Mouse (Mus musculus) midbrain, embryonic 13.5 days (tissue): ENCODE results near the gene Gm20661. TPM values are rescaled to one million over a fixed set of nuclear protein-coding genes. Genes with fewer than 3 reads are reported as not detected.
A peak's percentile ranks its signal among the peaks of the same experiment; 100 is the strongest.

Experiments used
- ATAC-seq: fragments of 200-750 bp; cut with Nextera tagmentation; 2 replicates; pipeline ENCODE4 v1.8.0; 2017; ENCODE audit warnings: mild to moderate bottlenecking, moderate TSS enrichment, moderate library complexity
- H3K27ac ChIP-seq: fragments of 300-500 bp; sonication (generic); 2 replicates; pipeline ENCODE4 v1.5.1; 2015; ENCODE audit warnings: inconsistent platforms, mild to moderate bottlenecking, moderate library complexity
- H3K27me3 ChIP-seq: fragments of 300-500 bp; sonication (generic); 2 replicates; pipeline ENCODE4 v1.6.1; 2015; ENCODE audit warnings: mild to moderate bottlenecking, inconsistent platforms
- H3K36me3 ChIP-seq: fragments of 300-500 bp; sonication (generic); 2 replicates; pipeline ENCODE4 v1.6.1; 2015; ENCODE audit warnings: mild to moderate bottlenecking, inconsistent platforms
- H3K4me1 ChIP-seq: fragments of 300-500 bp; sonication (generic); replicated peaks from 2 replicates; pipeline ENCODE4 v1.6.1; 2015; ENCODE audit warnings: inconsistent platforms
- H3K4me2 ChIP-seq: fragments of 300-500 bp; sonication (generic); replicated peaks from 2 replicates; pipeline ENCODE4 v1.6.1; 2015; ENCODE audit warnings: moderate library complexity, mild to moderate bottlenecking, inconsistent platforms
- H3K4me3 ChIP-seq: fragments of 300-500 bp; sonication (generic); replicated peaks from 2 replicates; pipeline ENCODE4 v1.5.1; 2015; ENCODE audit warnings: mild to moderate bottlenecking, inconsistent platforms
- H3K9ac ChIP-seq: fragments of 300-500 bp; sonication (generic); replicated peaks from 2 replicates; pipeline ENCODE4 v1.6.1; 2015; ENCODE audit warnings: mild to moderate bottlenecking, inconsistent platforms
- H3K9me3 ChIP-seq: fragments of 300-500 bp; sonication (generic); 2 replicates; pipeline ENCODE4 v1.6.1; 2016; ENCODE audit warnings: mild to moderate bottlenecking, inconsistent platforms
- WGBS: fragments of 180-500 bp; shearing (Covaris S2); methylation state at CpG from one replicate; pipeline ENCODE4 v1.1.7; 2015; 5-methylcytosine and 5-hydroxymethylcytosine counted together
- polyA plus RNA-seq: library from polyadenylated mRNA; unstranded; fragments of >200 nt; fragmentation: Nextera tagmentation; extraction: Ambion mirVana; gene quantifications from 2 replicates; pipeline ENCODE4 v1.2.1, GENCODE M21; 2015

The Gm20661 gene
- polyA plus RNA-seq, 1 experiment from 2014 or later: 1.3 TPM

GRCm38 (mm10) chr9:107955613-107956289, 27.1 kb upstream of the Gm20661 start:
- Histone ChIP-seq H3K9me3 (no peaks in the 10 kb centered on the region), H3K27me3 (no peaks in the 10 kb centered on the region), H3K4me3 (no peak overlapping the region), H3K4me1 (peaks cover 22% of the 10 kb centered on the region), H3K27ac (no peak overlapping the region), H3K36me3 (peaks cover 8% of the 10 kb centered on the region; the same call in 1 of the 2 replicates), H3K4me2 (no peak overlapping the region), H3K9ac (no peak overlapping the region)
- ATAC-seq: no peak
- 83% methylated on average over 6 of the region's 6 CpGs for WGBS

GRCm38 (mm10) chr9:107957141-107957540, 25.7 kb upstream of the Gm20661 start:
- peaks cover 24% of the 10 kb centered on the region for H3K4me1 ChIP-seq
- no peak overlapping the region for H3K4me2 ChIP-seq
- H3K9me3 ChIP-seq: no peaks in the 10 kb centered on the region
- H3K27ac ChIP-seq: no peak overlapping the region
- WGBS: 21% methylated on average over 6 of the region's 6 CpGs
- no peak overlapping the region for H3K4me3 ChIP-seq
- H3K36me3 ChIP-seq: peaks cover 9% of the 10 kb centered on the region; the same call in 1 of the 2 replicates
- no peaks in the 10 kb centered on the region for H3K27me3 ChIP-seq
- no peak overlapping the region for H3K9ac ChIP-seq
- no peak for ATAC-seq

DNA sequence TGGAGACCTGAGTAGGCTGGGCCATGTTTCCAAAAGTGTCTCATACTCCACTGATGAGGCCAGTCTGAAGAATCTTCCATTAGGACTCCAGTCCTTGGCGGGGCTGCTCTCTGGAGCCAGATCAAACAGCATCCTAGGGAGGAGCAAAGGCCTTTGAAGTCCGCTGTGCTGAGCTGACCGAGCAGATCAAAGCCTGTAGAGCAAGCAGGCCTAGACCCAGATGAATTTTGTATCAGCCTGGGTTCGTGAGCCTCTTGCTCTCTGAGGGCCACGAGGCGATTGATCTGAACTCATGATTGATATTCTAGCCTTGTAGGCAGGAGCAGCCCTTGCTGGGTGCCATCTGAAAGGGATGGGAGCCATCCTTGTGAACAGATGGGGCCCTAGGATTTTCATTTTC, 23.0 kb upstream of the Gm20661 start:
- Histone ChIP-seq H3K9me3 (no peaks in the 10 kb centered on the region), H3K27me3 (no peaks in the 10 kb centered on the region), H3K27ac (peak overlapping the region; percentile 83; the same call in 1 of the 2 replicates), H3K4me2 (no peak overlapping the region), H3K9ac (no peak overlapping the region; the same call in 1 of the 2 replicates), H3K4me3 (no peak overlapping the region), H3K4me1 (peaks cover 26% of the 10 kb centered on the region), H3K36me3 (peaks cover 11% of the 10 kb centered on the region; the same call in 1 of the 2 replicates)
- 0 out of 2 replicates have a peak, but pooled peaks have one; percentile 24 for ATAC-seq
- 56% methylated on average over 6 of the region's 6 CpGs for WGBS

- Histone ChIP-seq H3K9ac (peak overlapping the region; percentile 24; the same call in 1 of the 2 replicates), H3K36me3 (peaks cover 11% of the 10 kb centered on the region; the same call in 1 of the 2 replicates), H3K4me2 (peak overlapping the region; percentile 36), H3K4me3 (no peak overlapping the region), H3K9me3 (no peaks in the 10 kb centered on the region), H3K27ac (peak overlapping the region; percentile 83), H3K27me3 (no peaks in the 10 kb centered on the region), H3K4me1 (peaks cover 26% of the 10 kb centered on the region)
- WGBS: 70% methylated on average over 4 of the region's 4 CpGs
- ATAC-seq: no peak
Measured at GRCm38 (mm10) chr9:107960928-107961327, 21.9 kb upstream of the Gm20661 start.

DNA sequence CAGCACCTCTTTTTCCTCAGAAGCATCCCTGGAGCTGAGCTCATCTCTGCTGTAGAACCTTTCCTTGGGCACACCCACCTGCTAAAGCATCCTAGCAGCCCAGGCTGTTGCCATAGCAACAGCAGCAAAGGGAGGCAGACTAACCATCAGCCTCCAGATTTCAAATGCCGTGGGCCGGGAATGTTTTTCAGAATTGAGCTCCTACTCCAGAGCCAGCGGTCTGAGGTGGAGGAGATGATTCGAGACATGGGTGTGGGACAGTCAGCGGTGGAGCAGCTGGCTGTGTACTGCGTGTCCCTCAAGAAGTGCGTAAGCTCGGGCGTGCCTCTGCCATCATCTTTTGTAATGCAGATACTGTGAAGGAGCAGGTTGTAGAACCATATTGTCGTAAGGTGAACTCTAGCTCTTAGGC, 21.5 kb upstream of the Gm20661 start:
- Histone ChIP-seq H3K27ac (peak overlapping the region; percentile 83), H3K4me2 (peak overlapping the region; percentile 36), H3K9ac (peak overlapping the region; percentile 24; the same call in 1 of the 2 replicates), H3K9me3 (no peaks in the 10 kb centered on the region), H3K4me3 (no peak overlapping the region), H3K27me3 (no peaks in the 10 kb centered on the region), H3K36me3 (peaks cover 11% of the 10 kb centered on the region; the same call in 1 of the 2 replicates), H3K4me1 (peaks cover 26% of the 10 kb centered on the region)
- 65% methylated on average over 10 of the region's 10 CpGs for WGBS
- ATAC-seq: peak; percentile 59

GRCm38 (mm10) chr9:107961881-107962280, 21.0 kb upstream of the Gm20661 start:
- H3K4me3 ChIP-seq: no peak overlapping the region
- 40% methylated on average over 5 of the region's 5 CpGs for WGBS
- no peaks in the 10 kb centered on the region for H3K9me3 ChIP-seq
- H3K27ac ChIP-seq: peak overlapping the region; percentile 83
- H3K4me1 ChIP-seq: peaks cover 26% of the 10 kb centered on the region
- H3K27me3 ChIP-seq: no peaks in the 10 kb centered on the region
- peak overlapping the region; percentile 36 for H3K4me2 ChIP-seq
- H3K36me3 ChIP-seq: peaks cover 11% of the 10 kb centered on the region; the same call in 1 of the 2 replicates
- peak overlapping the region; percentile 24; the same call in 1 of the 2 replicates for H3K9ac ChIP-seq
- ATAC-seq: 0 out of 2 replicates have a peak, but pooled peaks have one; percentile 21

GRCm38 (mm10) chr9:107962916-107963315, 19.9 kb upstream of the Gm20661 start:
- no peak overlapping the region for H3K4me3 ChIP-seq
- no peak for ATAC-seq
- H3K9me3 ChIP-seq: no peaks in the 10 kb centered on the region
- no peak overlapping the region for H3K27ac ChIP-seq
- H3K4me1 ChIP-seq: peaks cover 23% of the 10 kb centered on the region
- no peak overlapping the region for H3K9ac ChIP-seq
- 92% methylated on average over 9 of the region's 9 CpGs for WGBS
- no peaks in the 10 kb centered on the region for H3K27me3 ChIP-seq
- H3K36me3 ChIP-seq: peaks cover 11% of the 10 kb centered on the region; the same call in 1 of the 2 replicates
- H3K4me2 ChIP-seq: no peak overlapping the region

DNA sequence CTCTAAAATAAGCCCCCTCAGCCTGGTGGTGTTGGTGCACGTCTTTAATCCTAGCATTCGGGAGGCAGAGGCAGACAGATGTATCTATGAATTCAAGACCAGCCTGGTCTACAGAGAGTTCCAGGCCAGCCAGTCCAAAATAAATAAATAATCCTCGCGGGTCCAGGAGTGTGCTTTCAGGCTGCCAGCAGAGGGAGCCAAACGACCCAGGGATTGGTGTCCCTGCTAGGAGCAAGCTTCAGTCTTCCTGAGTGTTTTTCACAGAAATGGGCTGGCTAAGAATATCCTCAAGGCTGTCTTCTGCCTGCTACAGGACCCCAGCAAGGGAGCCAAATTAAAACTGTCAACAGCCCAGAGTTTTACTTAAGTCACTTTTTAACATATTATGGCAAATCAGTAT, 19.2 kb upstream of the Gm20661 start:
- peaks cover 14% of the 10 kb centered on the region for H3K36me3 ChIP-seq
- peak; percentile 49; the same call in 1 of the 2 replicates for ATAC-seq
- H3K27ac ChIP-seq: no peak overlapping the region
- H3K27me3 ChIP-seq: no peaks in the 10 kb centered on the region
- no peak overlapping the region for H3K4me2 ChIP-seq
- H3K4me3 ChIP-seq: no peak overlapping the region
- WGBS: 28% methylated on average over 5 of the region's 5 CpGs
- H3K4me1 ChIP-seq: peaks cover 23% of the 10 kb centered on the region
- no peak overlapping the region for H3K9ac ChIP-seq
- H3K9me3 ChIP-seq: no peaks in the 10 kb centered on the region

DNA sequence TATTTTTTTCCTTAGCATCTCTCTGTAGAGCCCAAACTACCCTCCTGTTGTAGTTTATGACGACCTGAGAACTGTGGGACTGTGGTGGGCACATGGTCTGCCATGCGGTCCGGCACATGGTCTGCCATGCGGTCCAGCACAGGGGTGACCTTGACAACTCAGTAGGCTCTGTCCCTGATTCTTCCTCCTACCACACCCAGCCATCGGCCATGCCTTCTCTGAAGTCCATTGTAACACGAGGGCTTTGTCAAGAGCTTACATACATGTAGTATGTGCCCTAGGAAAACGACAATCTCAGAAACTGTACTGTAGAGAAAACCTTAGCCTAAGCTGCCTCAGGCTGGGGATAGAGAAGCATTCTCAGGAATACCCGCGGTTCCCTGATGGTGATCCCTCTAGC, 18.2 kb upstream of the Gm20661 start:
- Histone ChIP-seq H3K9ac (no peak overlapping the region), H3K36me3 (peaks cover 17% of the 10 kb centered on the region), H3K4me2 (no peak overlapping the region), H3K4me3 (no peak overlapping the region), H3K4me1 (peaks cover 23% of the 10 kb centered on the region), H3K27me3 (no peaks in the 10 kb centered on the region), H3K27ac (no peak overlapping the region), H3K9me3 (no peaks in the 10 kb centered on the region)
- no peak for ATAC-seq
- WGBS: 93% methylated on average over 9 of the region's 9 CpGs

DNA sequence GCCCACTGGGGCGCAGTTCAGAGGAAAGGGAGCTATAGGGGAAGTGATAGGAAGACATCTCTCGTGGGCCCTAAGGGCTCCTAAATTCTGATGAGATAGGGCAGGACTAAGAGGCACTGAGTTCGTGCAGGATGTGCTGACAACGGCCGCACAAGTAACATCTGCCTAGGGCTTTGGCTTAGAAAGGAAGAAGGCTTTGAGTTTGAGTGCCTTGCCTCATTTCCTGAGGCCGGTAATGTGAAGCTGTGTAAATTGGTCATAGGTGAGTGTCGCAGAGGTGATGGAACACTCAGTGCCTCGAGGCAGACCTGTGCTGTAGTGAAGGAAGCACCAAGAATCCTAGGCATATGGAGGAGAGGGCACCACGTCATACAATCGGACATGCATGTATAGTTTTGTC, 16.2 kb upstream of the Gm20661 start:
- no peak for ATAC-seq
- H3K4me1 ChIP-seq: peaks cover 7% of the 10 kb centered on the region
- H3K4me2 ChIP-seq: no peak overlapping the region
- H3K9ac ChIP-seq: no peak overlapping the region
- 93% methylated on average over 10 of the region's 10 CpGs for WGBS
- H3K9me3 ChIP-seq: no peaks in the 10 kb centered on the region
- H3K27me3 ChIP-seq: no peaks in the 10 kb centered on the region
- H3K36me3 ChIP-seq: peaks cover 25% of the 10 kb centered on the region
- no peak overlapping the region for H3K27ac ChIP-seq
- H3K4me3 ChIP-seq: no peak overlapping the region

DNA sequence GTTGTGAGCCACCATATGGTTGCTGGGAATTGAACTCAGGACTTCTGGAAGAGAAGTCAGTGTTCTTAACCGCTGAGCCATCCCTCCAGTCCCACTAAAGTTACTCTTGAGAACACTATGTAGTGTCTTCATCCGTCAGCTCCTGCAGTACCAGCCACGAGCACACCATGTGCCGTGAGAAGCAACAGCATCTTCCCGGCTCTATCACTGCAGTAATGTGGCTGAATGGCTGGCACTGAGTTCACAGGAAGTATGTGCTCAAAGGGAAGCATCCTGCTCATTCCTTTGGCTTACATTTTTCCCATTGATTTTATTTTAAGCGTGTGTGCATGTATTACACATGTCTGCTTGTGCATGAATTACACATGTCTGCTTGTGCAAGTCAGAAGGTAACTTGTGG, 15.4 kb upstream of the Gm20661 start:
- 87% methylated on average over 6 of the region's 6 CpGs for whole genome bisulfite sequencing
- no peak overlapping the region for H3K4me3 ChIP-seq
- H3K9me3 ChIP-seq: no peaks in the 10 kb centered on the region
- no peak for ATAC-seq
- peaks cover 22% of the 10 kb centered on the region for H3K36me3 ChIP-seq
- no peak overlapping the region for H3K9ac ChIP-seq
- H3K27ac ChIP-seq: no peak overlapping the region
- H3K4me2 ChIP-seq: no peak overlapping the region
- H3K27me3 ChIP-seq: no peaks in the 10 kb centered on the region
- H3K4me1 ChIP-seq: no peaks in the 10 kb centered on the region

GRCm38 (mm10) chr9:107968531-107968930, 14.3 kb upstream of the Gm20661 start:
- Histone ChIP-seq H3K36me3 (peaks cover 22% of the 10 kb centered on the region), H3K4me3 (no peak overlapping the region), H3K9ac (no peak overlapping the region), H3K27ac (no peak overlapping the region), H3K27me3 (no peaks in the 10 kb centered on the region), H3K4me1 (no peaks in the 10 kb centered on the region), H3K4me2 (no peak overlapping the region), H3K9me3 (no peaks in the 10 kb centered on the region)
- ATAC-seq: no peak
- WGBS: 95% methylated on average over 7 of the region's 7 CpGs
